Mouse (Mus musculus) bone marrow, adult 2 months (tissue): ENCODE measurements around the gene Dph3.

ENCODE experiments used
- CTCF ChIP-seq: fragments of 200-500 bp; IDR thresholded peaks from 2 replicates; pipeline ENCODE4 v1.5.1; 2011; ENCODE audit warnings: low read length, control low read depth; ENCODE audit not compliant: control insufficient read depth, insufficient read depth
- POLR2A ChIP-seq: fragments of 200-500 bp; IDR thresholded peaks from 2 replicates; pipeline ENCODE4 v1.6.1; 2011; ENCODE audit warnings: low read depth, mild to moderate bottlenecking, control low read depth, low read length, borderline replicate concordance; ENCODE audit not compliant: control insufficient read depth

DNA sequence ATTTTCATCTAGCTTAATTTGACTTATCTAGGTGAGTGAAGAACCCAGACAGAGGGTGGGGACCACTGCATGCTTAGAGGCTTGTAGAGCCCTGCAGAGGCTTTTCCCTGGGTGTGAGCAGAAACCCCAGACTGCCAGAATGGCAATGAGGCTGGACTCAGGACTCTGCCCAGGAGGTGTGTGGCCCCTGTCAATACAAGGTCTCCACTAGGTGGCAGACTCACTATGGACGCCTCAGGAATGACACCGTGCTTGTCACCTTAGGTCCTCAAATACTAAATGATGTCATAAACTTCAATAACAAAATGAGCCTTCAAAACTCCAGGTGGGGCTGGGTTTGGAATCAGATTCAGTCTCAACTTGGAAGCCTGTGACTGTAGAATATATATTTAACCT lies 36.4 kb upstream of the Dph3 start:
- TF ChIP-seq CTCF: peak; percentile 85
- TF ChIP-seq POLR2A: no peak
